Mouse (Mus musculus): ENCODE measurements around the gene Arhgef10l.
"Not testable (repeated sequence)": the region's sequence is repeated elsewhere in the genome, so short reads cannot be mapped to it uniquely, and the experiment has no call there.

Arhgef10l gene

GRCm38 (mm10) chr4:140572376-140572775 is 93.4 kb downstream of the Arhgef10l start:
- DNase-seq (ENCODE audit: low read depth, low spot score), result no peak

- DNase-seq (ENCODE audit: low read depth, low spot score), result no peak
Measured at GRCm38 (mm10) chr4:140569394-140569793, 96.4 kb downstream of the Arhgef10l start.

GRCm38 (mm10) chr4:140567911-140568480 is 97.8 kb downstream of the Arhgef10l start:
- no peak for DNase-seq (ENCODE audit: low read depth, low spot score)

GRCm38 (mm10) chr4:140566785-140567184 is 99.0 kb downstream of the Arhgef10l start:
- DNase-seq (ENCODE audit: low read depth, low spot score), result no peak

- not testable (repeated sequence) for DNase-seq (ENCODE audit: low read depth, low spot score)
Measured at GRCm38 (mm10) chr4:140564459-140564858, 101.4 kb downstream of the Arhgef10l start.

GRCm38 (mm10) chr4:140562461-140563178 is 103.2 kb downstream of the Arhgef10l start:
- DNase-seq (ENCODE audit: low read depth, low spot score), result no peak

GRCm38 (mm10) chr4:140561744-140562143 is 104.1 kb downstream of the Arhgef10l start:
- no peak for DNase-seq (ENCODE audit: low read depth, low spot score)

- no peak for DNase-seq (ENCODE audit: low read depth, low spot score)
Measured at GRCm38 (mm10) chr4:140559862-140560261, 106.0 kb downstream of the Arhgef10l start.

- DNase-seq (ENCODE audit: low read depth, low spot score), result no peak
Measured at GRCm38 (mm10) chr4:140558193-140558592, 107.6 kb downstream of the Arhgef10l start.

GRCm38 (mm10) chr4:140556561-140556960 is 109.3 kb downstream of the Arhgef10l start:
- no peak for DNase-seq (ENCODE audit: low read depth, low spot score)

GRCm38 (mm10) chr4:140555273-140555672 is 110.5 kb downstream of the Arhgef10l start:
- peak; percentile 51 for DNase-seq (ENCODE audit: low read depth, low spot score)

GRCm38 (mm10) chr4:140554552-140554951 is 111.3 kb downstream of the Arhgef10l start:
- DNase-seq (ENCODE audit: low read depth, low spot score), result no peak

GRCm38 (mm10) chr4:140551766-140552165 is 114.0 kb downstream of the Arhgef10l start:
- no peak for DNase-seq (ENCODE audit: low read depth, low spot score)

GRCm38 (mm10) chr4:140550670-140551069 is 115.1 kb downstream of the Arhgef10l start:
- DNase-seq (ENCODE audit: low read depth, low spot score), result no peak

- no peak for DNase-seq (ENCODE audit: low read depth, low spot score)
Measured at GRCm38 (mm10) chr4:140549975-140550374, 115.8 kb downstream of the Arhgef10l start.

- peak; percentile 52 for DNase-seq (ENCODE audit: low read depth, low spot score)
Measured at GRCm38 (mm10) chr4:140547488-140547887, 118.3 kb downstream of the Arhgef10l start.

- peak; percentile 44 for DNase-seq (ENCODE audit: low read depth, low spot score)
Measured at GRCm38 (mm10) chr4:140539125-140539524, 126.7 kb downstream of the Arhgef10l start.

- DNase-seq (ENCODE audit: low read depth, low spot score), result no peak
Measured at GRCm38 (mm10) chr4:140537561-140538021, 128.2 kb downstream of the Arhgef10l start.

- DNase-seq (ENCODE audit: low read depth, low spot score), result no peak
Measured at GRCm38 (mm10) chr4:140535323-140535722, 130.5 kb downstream of the Arhgef10l start.

- no peak for DNase-seq (ENCODE audit: low read depth, low spot score)
Measured at GRCm38 (mm10) chr4:140532270-140532669, 133.5 kb downstream of the Arhgef10l start.

GRCm38 (mm10) chr4:140531024-140531423 is 134.8 kb downstream of the Arhgef10l start:
- DNase-seq (ENCODE audit: low read depth, low spot score), result no peak

GRCm38 (mm10) chr4:140529735-140530134 is 136.1 kb downstream of the Arhgef10l start:
- DNase-seq (ENCODE audit: low read depth, low spot score), result no peak

GRCm38 (mm10) chr4:140528443-140528842 is 137.4 kb downstream of the Arhgef10l start:
- no peak for DNase-seq (ENCODE audit: low read depth, low spot score)
